Mouse (Mus musculus): ENCODE data around the gene Prpf6.

Prpf6 gene

GRCm38 (mm10) chr2:181596221-181596960 is 4.7 kb downstream of the Prpf6 start:
- DNase-seq (ENCODE audit: low spot score): no peak

DNA sequence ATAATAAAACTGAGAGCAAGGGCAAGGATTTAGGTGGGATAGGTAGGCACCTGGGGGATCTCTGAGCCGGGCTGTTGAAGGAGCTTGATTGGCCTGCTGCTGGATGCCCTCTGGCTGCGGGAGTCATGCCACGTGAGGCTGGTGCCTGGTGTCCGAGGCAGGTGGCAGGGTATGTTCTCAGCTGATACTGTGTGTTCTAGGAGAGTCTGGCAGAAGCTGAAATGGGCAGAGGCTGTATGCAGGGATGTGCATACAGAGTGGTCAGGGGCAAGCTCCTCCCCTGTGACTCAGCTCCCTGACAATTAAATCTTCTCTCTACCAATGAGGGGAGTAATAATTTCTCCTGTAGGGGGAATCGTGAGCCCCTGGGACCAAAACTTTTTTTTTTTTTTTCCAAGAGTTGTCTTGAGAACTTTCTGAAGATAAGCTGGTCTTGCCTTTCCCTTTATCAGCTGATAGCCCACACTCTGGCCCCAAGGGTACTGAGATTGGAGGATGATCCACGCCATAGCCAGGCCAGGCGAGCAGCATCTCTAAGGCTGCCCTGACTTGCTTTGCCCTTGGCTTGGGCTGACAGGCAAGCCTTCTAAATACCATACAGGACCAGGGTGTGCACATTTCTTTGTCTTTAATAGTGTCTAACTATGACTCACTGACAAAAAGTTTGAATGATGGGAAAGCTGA is 5.9 kb downstream of the Prpf6 start:
- DNase-seq (ENCODE audit: low spot score): no peak

- peak; percentile 62 for DNase-seq (ENCODE audit: low spot score)
Measured at GRCm38 (mm10) chr2:181598454-181599351, 7.0 kb downstream of the Prpf6 start, which contains the start of gene Samd10. Gene Samd10 (minus strand): TSS chr2:181599212.

- DNase-seq (ENCODE audit: low spot score): no peak
Measured at GRCm38 (mm10) chr2:181600226-181600758, 8.6 kb downstream of the Prpf6 start.

GRCm38 (mm10) chr2:181600828-181601750 is 9.4 kb downstream of the Prpf6 start:
- peak; percentile 97 for DNase-seq (ENCODE audit: low spot score)

- DNase-seq (ENCODE audit: low spot score): no peak
Measured at GRCm38 (mm10) chr2:181601751-181602145, 10.1 kb downstream of the Prpf6 start.

- DNase-seq (ENCODE audit: low spot score): no peak
Measured at GRCm38 (mm10) chr2:181602367-181602766, 10.7 kb downstream of the Prpf6 start.

- DNase-seq (ENCODE audit: low spot score): no peak
Measured at GRCm38 (mm10) chr2:181618761-181619495, 27.3 kb downstream of the Prpf6 start.

DNA sequence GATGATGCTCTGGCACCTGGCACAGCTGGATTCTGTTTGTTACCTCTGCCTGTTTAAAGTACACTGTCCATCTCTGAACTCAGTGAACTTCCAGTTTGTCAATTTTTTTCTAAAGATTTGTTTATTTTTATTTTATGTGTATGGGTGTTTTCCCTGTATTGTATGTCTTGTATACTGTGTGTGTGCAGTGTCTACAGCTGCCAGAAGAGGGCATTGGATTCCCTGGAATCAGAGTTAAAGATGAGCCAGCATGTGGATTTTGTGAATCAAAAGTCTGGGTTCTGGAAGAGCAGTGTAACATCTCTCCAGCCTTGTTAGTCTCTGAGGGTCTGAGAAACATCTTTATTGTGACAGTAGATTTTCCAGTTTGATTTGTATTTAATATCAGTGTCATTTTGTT is 31.7 kb downstream of the Prpf6 start:
- peak; percentile 4 for DNase-seq (ENCODE audit: low spot score)

DNA sequence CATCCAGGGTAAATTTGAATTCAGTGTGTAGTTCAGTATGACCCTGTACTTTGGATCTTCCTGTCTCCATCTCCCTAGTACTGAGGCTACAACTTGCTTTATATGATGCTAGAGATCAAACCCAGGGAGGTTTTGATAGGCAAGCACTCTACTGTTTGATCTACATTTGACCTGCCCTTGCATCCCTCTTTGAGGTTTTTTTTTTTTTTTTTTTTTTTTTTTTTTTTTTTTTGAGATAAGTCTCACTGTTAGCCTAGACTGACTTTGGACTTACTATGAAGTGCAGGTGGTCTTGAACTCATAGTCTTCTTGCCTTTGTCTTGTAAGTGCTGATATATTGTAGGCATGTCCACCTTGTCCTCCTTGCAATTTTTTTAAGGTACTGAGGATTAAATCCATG is 36.8 kb downstream of the Prpf6 start:
- no peak for DNase-seq (ENCODE audit: low spot score)

GRCm38 (mm10) chr2:181632624-181633023 is 41.0 kb downstream of the Prpf6 start:
- DNase-seq (ENCODE audit: low spot score): no peak

GRCm38 (mm10) chr2:181635865-181636264 is 44.2 kb downstream of the Prpf6 start:
- DNase-seq (ENCODE audit: low spot score): no peak

DNA sequence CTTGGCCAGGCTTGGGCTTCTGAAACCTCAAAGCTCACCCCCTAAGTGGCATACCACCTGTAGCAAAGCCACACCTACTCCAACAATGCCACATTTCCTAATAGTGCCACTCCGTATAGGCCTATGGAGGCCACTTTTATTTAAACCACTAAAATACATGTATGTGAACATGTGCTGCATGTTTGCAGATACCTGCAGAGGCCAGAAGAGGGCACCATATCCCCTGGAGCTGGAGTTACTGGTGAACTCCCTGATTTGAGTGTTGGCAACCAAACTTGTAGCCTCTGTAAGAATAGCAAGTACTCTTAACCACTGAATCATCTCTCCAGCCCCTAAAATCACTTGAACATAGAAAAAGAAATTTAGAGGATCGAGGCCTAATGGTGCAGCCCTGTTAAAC is 52.7 kb downstream of the Prpf6 start:
- peak; percentile 43 for DNase-seq (ENCODE audit: low spot score)

DNA sequence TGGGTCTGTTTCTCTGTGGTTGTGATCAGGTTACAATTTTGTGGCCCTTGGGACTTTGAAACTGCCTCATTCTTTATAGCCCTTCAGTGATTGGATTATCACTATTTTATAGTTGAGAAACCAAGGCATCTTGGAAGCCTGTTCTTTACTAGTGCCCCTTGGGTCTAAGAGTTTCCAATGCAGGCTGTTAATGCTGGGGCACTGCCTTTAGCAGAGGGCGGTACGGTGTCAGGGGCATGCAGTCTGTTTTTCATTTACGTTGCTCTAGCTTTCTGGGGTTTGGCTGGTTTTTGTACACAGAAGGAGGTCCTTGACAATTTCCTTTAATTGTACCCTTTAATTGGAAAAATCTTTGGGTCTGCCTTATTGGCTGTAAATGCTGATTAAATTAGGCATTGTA is 54.0 kb downstream of the Prpf6 start:
- no peak for DNase-seq (ENCODE audit: low spot score)

- DNase-seq (ENCODE audit: low spot score): no peak
Measured at GRCm38 (mm10) chr2:181646626-181647472, 55.2 kb downstream of the Prpf6 start.

DNA sequence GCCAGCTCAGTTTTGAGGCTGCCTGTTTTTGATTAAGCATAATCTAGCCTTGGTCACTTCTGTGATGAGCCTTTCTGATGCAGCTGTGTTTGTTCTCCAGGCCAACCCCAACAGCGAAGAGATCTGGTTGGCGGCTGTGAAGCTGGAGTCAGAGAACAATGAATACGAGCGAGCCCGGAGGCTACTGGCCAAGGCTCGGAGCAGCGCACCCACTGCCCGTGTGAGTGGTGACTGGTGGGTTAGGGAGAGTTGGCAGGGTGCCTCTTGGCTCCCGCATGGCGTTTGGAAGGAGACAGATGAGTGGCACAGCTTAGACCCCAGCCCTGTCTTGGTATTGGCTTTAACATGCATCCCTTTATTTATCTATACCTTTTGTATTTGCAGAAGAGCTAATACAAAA is 57.3 kb downstream of the Prpf6 start:
- DNase-seq (ENCODE audit: low spot score): no peak

DNA sequence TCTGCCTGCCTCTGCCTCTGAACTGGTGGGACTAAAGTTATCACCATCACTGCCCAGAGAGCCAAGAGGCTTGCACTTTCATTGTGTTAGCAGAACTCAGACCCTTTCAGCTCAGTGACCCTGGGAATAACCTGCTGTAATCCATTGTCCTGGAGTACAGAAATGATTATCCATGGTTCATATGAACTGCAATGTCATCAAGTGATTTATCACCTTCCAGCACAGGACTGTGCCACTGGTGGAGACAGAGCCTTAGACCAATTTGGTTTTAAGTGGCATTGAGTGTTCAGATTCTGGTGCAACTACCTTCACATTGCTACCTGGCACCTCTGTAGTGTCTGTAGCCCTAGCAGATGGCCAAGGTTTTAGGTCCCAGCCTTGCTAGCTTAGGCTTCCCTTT is 61.4 kb downstream of the Prpf6 start:
- no peak for DNase-seq (ENCODE audit: low spot score)

- DNase-seq (ENCODE audit: low spot score): no peak
Measured at GRCm38 (mm10) chr2:181653523-181653922, 61.9 kb downstream of the Prpf6 start.

DNA sequence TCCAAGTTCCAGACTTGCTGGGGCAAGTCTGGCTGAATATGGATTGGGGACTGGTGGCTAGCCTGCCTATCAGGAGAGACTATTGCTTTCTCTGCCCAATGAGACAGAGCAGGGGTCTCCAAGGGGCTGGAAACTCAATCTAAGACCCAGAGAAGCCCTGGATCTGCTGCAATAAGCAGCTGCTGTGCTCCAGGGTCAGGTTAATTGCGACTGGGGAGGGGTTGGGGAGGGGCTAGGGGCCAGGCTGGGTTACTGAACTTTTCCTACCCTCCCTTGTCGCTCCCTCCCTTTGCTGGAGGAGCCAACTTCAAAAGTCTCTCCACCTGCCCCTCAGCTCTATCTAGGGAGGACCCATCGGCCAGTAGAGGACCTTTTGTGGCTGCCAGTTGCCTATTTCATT is 65.1 kb downstream of the Prpf6 start, which contains the start of gene Gm29797:
TSS of gene Gm29797 (plus strand) at position 301 of the 400 bp plus-strand sequence.
- DNase-seq (ENCODE audit: low spot score): no peak
